Mouse (Mus musculus): Measurements from ENCODE around the gene Farp2. TPM values are rescaled to one million over a fixed set of nuclear protein-coding genes. Genes with fewer than 3 reads are reported as not detected.
A peak's percentile ranks its signal among the peaks of the same experiment; 100 is the strongest.
"Not testable (repeated sequence)": the region's sequence is repeated elsewhere in the genome, so short reads cannot be mapped to it uniquely, and the experiment has no call there.

Farp2 gene
- polyA plus RNA-seq, 1 experiment: 8.6 TPM

DNA sequence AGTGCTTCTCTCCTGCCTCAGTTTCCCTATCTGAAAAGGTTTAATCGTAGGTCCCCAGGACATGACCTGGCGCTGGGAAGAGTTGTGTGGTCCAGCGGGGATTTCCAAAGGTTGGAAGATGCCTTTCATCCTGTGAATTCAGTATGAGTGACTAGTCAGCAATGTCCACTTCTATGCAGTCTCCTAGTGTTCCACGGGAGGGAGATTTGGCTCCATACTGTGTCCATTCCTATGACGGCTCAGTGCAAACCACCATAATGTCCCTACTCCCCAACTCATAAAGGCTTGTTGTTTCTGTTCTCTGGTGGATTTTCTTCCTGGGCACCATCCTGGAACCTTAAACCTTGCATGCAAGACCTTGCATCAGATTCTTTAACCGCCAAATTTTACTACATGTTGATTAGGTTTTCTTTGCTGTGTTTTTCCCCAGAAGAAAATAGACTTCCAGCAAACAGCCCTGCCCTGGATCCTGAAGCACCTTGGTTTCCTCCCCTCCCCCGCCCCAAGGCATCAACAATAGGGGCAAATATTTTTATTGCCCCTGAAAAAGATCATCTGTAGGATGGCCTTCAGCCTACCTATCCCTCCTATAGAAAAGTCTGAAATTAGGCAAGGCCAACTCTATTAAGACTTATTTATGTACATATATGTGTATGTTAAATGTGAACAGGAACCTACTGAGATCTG, 124.5 kb downstream of the Farp2 start:
- H3K27ac ChIP-seq (replicated peaks; ENCODE audit: low read depth, low read length): peak overlapping the region; percentile 80
- peak overlapping the region; percentile 77 for H3K4me3 ChIP-seq (ENCODE audit: insufficient read depth, low read depth, low read length)
- no peaks in the 10 kb centered on the region for H3K4me1 ChIP-seq (ENCODE audit: control insufficient read depth, insufficient read depth, insufficient read length, low read length)

- no peak overlapping the region for H3K27ac ChIP-seq (replicated peaks; ENCODE audit: low read depth, low read length)
- no peaks in the 10 kb centered on the region for H3K4me1 ChIP-seq (ENCODE audit: control insufficient read depth, insufficient read depth, insufficient read length, low read length)
- H3K4me3 ChIP-seq (ENCODE audit: insufficient read depth, low read depth, low read length): no peak overlapping the region
Measured at GRCm38 (mm10) chr1:93641978-93642377, 130.1 kb downstream of the Farp2 start.

DNA sequence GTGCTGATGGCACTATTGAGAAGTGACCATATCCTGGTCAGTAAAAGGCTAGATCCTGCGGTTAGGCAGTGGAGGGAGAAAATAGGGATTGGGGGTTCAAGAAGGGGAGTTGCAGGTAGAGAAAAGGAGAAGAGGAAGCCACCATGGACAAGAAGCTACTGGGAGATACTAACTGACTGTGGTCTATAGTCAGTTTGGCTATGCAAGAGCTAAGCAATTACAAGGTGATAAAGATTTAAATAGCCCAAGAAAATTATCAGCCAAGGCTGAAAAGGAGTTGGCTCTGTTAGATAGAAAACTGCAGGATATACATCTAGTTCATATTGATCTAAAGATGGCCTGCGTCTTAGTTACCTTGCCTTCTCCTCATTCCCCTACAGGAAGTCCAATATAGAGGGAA, 130.8 kb downstream of the Farp2 start:
- no peak overlapping the region for H3K27ac ChIP-seq (replicated peaks; ENCODE audit: low read depth, low read length)
- H3K4me3 ChIP-seq (ENCODE audit: insufficient read depth, low read depth, low read length): no peak overlapping the region
- no peaks in the 10 kb centered on the region for H3K4me1 ChIP-seq (ENCODE audit: control insufficient read depth, insufficient read depth, insufficient read length, low read length)

- H3K27ac ChIP-seq (replicated peaks; ENCODE audit: low read depth, low read length): no peak overlapping the region
- no peaks in the 10 kb centered on the region for H3K4me1 ChIP-seq (ENCODE audit: control insufficient read depth, insufficient read depth, insufficient read length, low read length)
- H3K4me3 ChIP-seq (ENCODE audit: insufficient read depth, low read depth, low read length): no peak overlapping the region
Measured at GRCm38 (mm10) chr1:93649604-93650172, 137.8 kb downstream of the Farp2 start.

DNA sequence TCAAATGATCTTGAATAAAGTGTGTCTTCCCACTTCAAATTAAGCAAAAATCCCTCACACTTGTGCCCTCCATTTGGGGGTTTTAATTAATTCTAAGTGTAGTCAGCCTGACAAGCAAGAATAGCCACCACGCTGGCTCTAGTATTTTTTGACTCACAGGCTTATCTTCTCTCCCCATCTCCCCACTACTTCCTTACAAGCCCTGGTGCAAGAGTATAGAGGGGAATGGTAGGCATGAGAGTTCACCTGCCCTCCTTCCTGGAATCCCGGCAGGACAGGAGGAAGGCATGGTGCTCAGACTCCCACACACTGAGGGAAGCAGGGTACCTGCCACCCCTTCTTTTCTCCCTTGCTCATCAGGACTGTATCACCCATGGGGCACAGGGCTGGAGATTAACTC, 142.4 kb downstream of the Farp2 start:
- H3K4me1 ChIP-seq (ENCODE audit: control insufficient read depth, insufficient read depth, insufficient read length, low read length): no peaks in the 10 kb centered on the region
- H3K27ac ChIP-seq (replicated peaks; ENCODE audit: low read depth, low read length): no peak overlapping the region
- no peak overlapping the region for H3K4me3 ChIP-seq (ENCODE audit: insufficient read depth, low read depth, low read length)

GRCm38 (mm10) chr1:93654798-93655197, 142.9 kb downstream of the Farp2 start:
- Histone ChIP-seq H3K27ac (replicated peaks; ENCODE audit: low read depth, low read length) (no peak overlapping the region), H3K4me3 (ENCODE audit: insufficient read depth, low read depth, low read length) (no peak overlapping the region), H3K4me1 (ENCODE audit: control insufficient read depth, insufficient read depth, insufficient read length, low read length) (no peaks in the 10 kb centered on the region)

DNA sequence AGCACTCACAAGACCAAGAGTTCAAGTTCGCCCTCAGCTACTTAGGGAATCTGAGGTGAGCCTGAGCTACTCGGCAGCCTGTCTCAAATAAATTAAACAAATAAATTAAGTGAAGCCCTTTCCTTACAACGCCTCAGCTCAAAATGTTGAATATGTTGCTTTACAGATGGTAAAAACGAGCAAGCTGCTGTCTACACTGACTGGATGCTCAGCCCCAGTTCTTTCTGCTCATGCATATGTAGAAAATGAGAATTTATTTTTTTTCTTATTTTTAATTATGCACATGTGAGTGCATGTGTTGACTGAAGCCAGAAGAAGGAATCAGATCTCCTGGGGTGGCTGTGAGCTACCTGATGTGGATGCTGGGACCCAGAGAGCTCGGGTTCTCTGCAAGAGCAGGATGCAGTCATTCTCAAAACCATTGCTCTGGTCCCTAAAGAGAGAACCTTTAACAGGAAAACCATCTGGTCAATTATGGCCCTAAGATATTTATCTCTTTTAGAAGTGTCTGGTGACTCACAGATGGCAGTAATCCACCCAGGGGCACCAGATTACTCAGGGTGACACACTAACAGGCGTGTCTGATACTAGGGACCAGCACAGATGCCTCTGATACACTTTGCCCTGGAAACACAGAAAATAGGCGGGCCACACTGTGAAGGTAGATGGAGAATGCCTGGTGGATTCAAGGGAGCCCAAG, 144.6 kb downstream of the Farp2 start:
- Histone ChIP-seq H3K4me1 (ENCODE audit: control insufficient read depth, insufficient read depth, insufficient read length, low read length) (no peaks in the 10 kb centered on the region), H3K4me3 (ENCODE audit: insufficient read depth, low read depth, low read length) (no peak overlapping the region), H3K27ac (replicated peaks; ENCODE audit: low read depth, low read length) (no peak overlapping the region)

- H3K4me1 ChIP-seq (ENCODE audit: control insufficient read depth, insufficient read depth, insufficient read length, low read length): no peaks in the 10 kb centered on the region
- H3K27ac ChIP-seq (replicated peaks; ENCODE audit: low read depth, low read length): no peak overlapping the region
- H3K4me3 ChIP-seq (ENCODE audit: insufficient read depth, low read depth, low read length): no peak overlapping the region
Measured at GRCm38 (mm10) chr1:93657025-93657360, 145.1 kb downstream of the Farp2 start.

DNA sequence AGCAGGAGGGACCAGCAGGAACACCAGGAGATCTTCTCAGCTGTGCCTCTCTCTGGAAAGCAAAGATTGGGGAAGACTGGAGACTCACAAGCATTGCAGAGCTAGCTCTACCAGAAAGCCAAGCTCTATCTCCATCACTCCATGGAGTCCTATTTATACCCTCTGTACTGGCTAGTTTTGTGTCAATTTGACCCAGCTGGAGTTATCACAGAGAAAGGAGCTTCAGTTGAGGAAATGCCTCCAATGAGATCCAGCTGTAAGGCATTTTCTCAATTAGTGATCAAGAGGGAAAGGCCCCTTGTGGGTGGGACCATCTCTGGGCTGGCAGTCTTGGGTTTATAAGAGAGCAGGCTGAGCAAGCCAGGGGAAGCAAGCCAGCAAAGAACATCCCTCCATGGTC, 146.7 kb downstream of the Farp2 start, which contains the start of gene Stk25:
Stk25 (minus strand) TSS at position 101 of the 400 bp plus-strand sequence.
- H3K27ac ChIP-seq (replicated peaks; ENCODE audit: low read depth, low read length); H3K4me1 ChIP-seq (ENCODE audit: control insufficient read depth, insufficient read depth, insufficient read length, low read length); H3K4me3 ChIP-seq (ENCODE audit: insufficient read depth, low read depth, low read length): not testable (repeated sequence)

DNA sequence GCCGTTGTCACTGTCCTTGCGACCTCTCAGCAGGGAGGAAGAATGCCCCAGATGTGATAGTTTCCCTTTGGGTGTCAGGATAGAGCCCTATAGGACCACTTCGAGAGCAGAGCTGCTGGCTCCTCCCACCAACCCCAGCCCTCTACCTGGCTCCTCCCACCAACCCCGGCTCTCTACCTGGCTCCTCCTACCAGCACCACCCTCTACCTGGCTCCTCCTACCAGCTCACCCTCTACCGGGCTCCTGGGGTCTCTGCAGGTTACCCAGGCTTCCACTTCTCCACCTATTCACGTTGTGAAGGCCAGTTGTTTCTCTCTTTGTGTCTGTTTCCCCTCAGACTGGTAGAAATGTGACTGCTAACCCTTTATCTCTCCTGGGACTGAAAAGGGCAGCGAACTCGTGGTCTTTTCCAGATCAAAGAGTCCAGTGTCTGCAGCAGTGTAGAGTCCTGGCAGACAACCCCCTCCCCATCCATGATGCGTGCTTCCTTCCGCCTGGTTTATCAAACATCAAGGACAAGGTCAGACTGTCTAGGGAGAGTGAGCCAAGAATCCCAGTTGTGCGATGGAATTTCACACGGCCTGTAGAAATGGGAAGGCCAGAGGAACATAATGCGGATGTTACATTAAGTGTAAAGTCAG, 156.0 kb downstream of the Farp2 start:
- Histone ChIP-seq H3K4me1 (ENCODE audit: control insufficient read depth, insufficient read depth, insufficient read length, low read length) (peaks cover 3% of the 10 kb centered on the region; the same call in 1 of the 2 replicates), H3K4me3 (ENCODE audit: insufficient read depth, low read depth, low read length) (no peak overlapping the region), H3K27ac (replicated peaks; ENCODE audit: low read depth, low read length) (no peak overlapping the region)

GRCm38 (mm10) chr1:93668791-93669548, 157.1 kb downstream of the Farp2 start:
- peak overlapping the region; percentile 9; the same call in 1 of the 2 replicates for H3K27ac ChIP-seq (replicated peaks; ENCODE audit: low read depth, low read length)
- peak overlapping the region; percentile 56 for H3K4me3 ChIP-seq (ENCODE audit: insufficient read depth, low read depth, low read length)
- H3K4me1 ChIP-seq (ENCODE audit: control insufficient read depth, insufficient read depth, insufficient read length, low read length): peaks cover 3% of the 10 kb centered on the region; the same call in 1 of the 2 replicates

DNA sequence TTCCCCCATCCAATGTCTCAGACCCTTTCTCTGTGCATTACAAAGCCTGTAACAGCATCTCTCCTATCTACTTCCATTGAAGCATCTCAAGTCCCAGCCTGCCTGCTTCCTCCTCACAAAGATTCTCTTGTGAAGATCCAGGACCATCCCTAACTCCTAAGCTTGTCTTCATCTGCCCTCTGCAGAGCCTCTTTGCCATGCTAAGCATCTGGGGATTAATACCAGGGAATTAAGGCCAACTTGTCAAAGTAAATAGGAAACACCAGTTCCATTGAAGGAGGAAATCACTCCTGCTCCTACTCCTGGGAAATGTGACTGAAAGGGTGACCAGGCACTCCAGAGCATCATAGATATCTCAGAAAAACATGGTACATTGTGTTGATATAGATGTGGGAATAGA, 158.1 kb downstream of the Farp2 start:
- Histone ChIP-seq H3K4me1 (ENCODE audit: control insufficient read depth, insufficient read depth, insufficient read length, low read length) (peaks cover 3% of the 10 kb centered on the region; the same call in 1 of the 2 replicates), H3K27ac (replicated peaks; ENCODE audit: low read depth, low read length) (no peak overlapping the region), H3K4me3 (ENCODE audit: insufficient read depth, low read depth, low read length) (no peak overlapping the region)

Data from brown adipose tissue, adult 24 weeks (tissue).